Mouse (Mus musculus): ENCODE measurements around the gene Zzef1. TPM values are rescaled to one million over a fixed set of nuclear protein-coding genes. Genes with fewer than 3 reads are reported as not detected.

Zzef1 gene
- polyA plus RNA-seq, 1 experiment from 2014 or later = 6.9 TPM

GRCm38 (mm10) chr11:72908391-72908790 lies 112.4 kb downstream of the Zzef1 start:
- Histone ChIP-seq H3K27me3 (ENCODE audit: insufficient read depth, low read length) (no peaks in the 10 kb centered on the region), H3K36me3 (ENCODE audit: insufficient read depth, low read length) (peaks cover 49% of the 10 kb centered on the region), H3K9me3 (replicated peaks; ENCODE audit: low read length) (no peaks in the 10 kb centered on the region), H3K9ac (ENCODE audit: low read depth, low read length) (no peak overlapping the region), H3K4me2 (ENCODE audit: low read length) (no peak overlapping the region), H3K27ac (no peak overlapping the region), H3K4me3 (replicated peaks; ENCODE audit: low read depth, low read length) (no peak overlapping the region), H3K4me1 (replicated peaks; ENCODE audit: insufficient read depth, low read length) (no peaks in the 10 kb centered on the region)
- no peak for TF ChIP-seq CTCF (IDR thresholded peaks at IDR 0.05; ENCODE audit: low read depth)
- ATAC-seq (replicated peaks; ENCODE audit: low FRiP score, low read depth) (no peak), DNase-seq (ENCODE audit: low spot score) (peak; percentile 57)
- WGBS = 47% methylated on average over 4 of the region's 4 CpGs

DNA sequence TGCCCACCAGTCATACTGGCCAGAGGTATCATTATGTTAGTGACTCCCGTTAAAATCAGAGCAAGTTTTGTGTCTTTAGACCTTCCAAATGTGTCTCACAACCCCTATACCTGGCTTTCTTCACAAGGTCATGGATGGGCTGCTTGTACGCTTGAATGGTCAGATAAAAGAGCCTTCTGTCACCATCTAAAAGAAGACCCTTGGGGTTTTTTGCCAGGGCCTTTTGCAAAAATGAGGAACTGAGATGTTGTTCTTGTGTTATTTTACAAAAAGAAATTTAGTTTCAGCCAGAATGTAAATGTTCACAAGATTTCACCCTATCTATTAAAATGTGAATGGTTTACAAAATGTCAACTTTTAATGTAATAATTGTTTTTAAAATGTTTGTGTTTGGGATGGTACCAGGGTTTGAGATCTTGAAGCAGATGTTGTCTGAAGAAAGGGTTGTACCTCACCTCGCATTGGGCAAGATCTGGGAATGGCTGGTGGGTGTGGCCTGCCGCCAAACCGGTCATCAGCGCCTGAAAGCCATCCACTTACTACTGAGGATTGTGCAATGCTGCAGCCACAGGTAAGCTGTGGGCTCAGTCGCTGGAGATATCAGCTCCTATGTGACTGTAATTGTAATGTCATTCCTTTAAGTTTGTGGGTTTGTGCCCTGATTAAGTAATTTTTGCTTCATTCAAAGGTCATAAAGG lies 121.4 kb downstream of the Zzef1 start:
- H3K27ac ChIP-seq = no peak overlapping the region
- H3K4me2 ChIP-seq (ENCODE audit: low read length) = no peak overlapping the region
- no peak for DNase-seq (ENCODE audit: low spot score)
- H3K9me3 ChIP-seq (replicated peaks; ENCODE audit: low read length) = no peaks in the 10 kb centered on the region
- H3K27me3 ChIP-seq (ENCODE audit: insufficient read depth, low read length) = no peaks in the 10 kb centered on the region
- no peak for TF ChIP-seq CTCF (IDR thresholded peaks at IDR 0.05; ENCODE audit: low read depth)
- no peaks in the 10 kb centered on the region for H3K4me1 ChIP-seq (replicated peaks; ENCODE audit: insufficient read depth, low read length)
- H3K9ac ChIP-seq (ENCODE audit: low read depth, low read length) = no peak overlapping the region
- no peak for ATAC-seq (replicated peaks; ENCODE audit: low FRiP score, low read depth)
- WGBS = 86% methylated on average over 7 of the region's 7 CpGs
- H3K36me3 ChIP-seq (ENCODE audit: insufficient read depth, low read length) = peaks cover 59% of the 10 kb centered on the region
- H3K4me3 ChIP-seq (replicated peaks; ENCODE audit: low read depth, low read length) = no peak overlapping the region

GRCm38 (mm10) chr11:72923116-72923515 lies 127.1 kb downstream of the Zzef1 start:
- peak; percentile 81 for DNase-seq (ENCODE audit: low spot score)
- H3K9me3 ChIP-seq (replicated peaks; ENCODE audit: low read length) = no peaks in the 10 kb centered on the region
- WGBS = 36% methylated on average over 4 of the region's 4 CpGs
- no peak overlapping the region for H3K4me3 ChIP-seq (replicated peaks; ENCODE audit: low read depth, low read length)
- H3K27ac ChIP-seq = no peak overlapping the region
- H3K4me1 ChIP-seq (replicated peaks; ENCODE audit: insufficient read depth, low read length) = 0 out of 2 replicates have a peak, but pooled peaks cover 4% of the 10 kb centered on the region
- H3K27me3 ChIP-seq (ENCODE audit: insufficient read depth, low read length) = no peaks in the 10 kb centered on the region
- ATAC-seq (replicated peaks; ENCODE audit: low FRiP score, low read depth) = no peak
- H3K36me3 ChIP-seq (ENCODE audit: insufficient read depth, low read length) = peaks cover 30% of the 10 kb centered on the region; the same call in 1 of the 2 replicates
- H3K4me2 ChIP-seq (ENCODE audit: low read length) = no peak overlapping the region
- no peak overlapping the region for H3K9ac ChIP-seq (ENCODE audit: low read depth, low read length)
- TF ChIP-seq CTCF (IDR thresholded peaks at IDR 0.05; ENCODE audit: low read depth) = no peak

DNA sequence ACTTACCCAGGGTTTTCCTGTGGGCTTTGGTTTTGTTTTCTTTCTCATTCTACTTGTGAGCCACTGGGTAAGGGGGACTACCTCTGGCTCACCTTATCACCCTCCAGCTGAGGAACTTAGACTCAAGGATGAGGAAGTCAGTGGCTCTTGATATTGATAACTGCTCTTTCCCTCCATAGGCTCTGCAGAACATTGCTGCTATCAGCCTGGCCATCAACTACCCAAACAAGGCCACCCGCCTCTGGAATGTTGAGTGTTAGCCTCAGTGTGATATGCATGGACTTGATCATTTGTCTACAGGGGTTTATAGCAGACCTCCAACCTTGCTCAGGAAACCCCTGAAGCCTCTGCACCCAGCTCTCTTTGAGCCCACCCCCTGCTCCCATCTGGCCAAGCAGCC lies 128.4 kb downstream of the Zzef1 start:
- H3K27ac ChIP-seq = no peak overlapping the region; the same call in 1 of the 2 replicates

DNA sequence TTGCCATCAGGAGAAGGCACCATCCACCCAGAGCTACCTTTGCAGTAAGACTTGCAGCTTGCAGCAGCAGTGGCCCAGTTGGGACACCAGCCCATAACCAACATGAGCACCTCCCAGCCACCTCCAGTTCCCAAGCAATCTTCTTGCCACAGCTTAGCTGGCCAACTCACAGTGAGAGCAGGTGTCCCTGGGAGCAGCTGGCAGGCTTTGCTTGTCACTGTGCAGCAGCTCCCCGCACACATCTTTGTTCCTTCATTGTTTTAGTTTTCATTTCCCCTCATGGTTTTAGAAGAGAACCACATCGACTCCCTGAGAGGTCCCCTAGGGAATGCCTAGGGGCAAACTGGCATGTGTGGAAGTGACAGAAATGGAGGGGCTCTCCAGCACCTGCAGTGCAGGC lies 129.0 kb downstream of the Zzef1 start:
- Histone ChIP-seq H3K4me3 (replicated peaks; ENCODE audit: low read depth, low read length) (no peak overlapping the region), H3K27ac (no peak overlapping the region), H3K4me1 (replicated peaks; ENCODE audit: insufficient read depth, low read length) (0 out of 2 replicates have a peak, but pooled peaks cover 4% of the 10 kb centered on the region), H3K36me3 (ENCODE audit: insufficient read depth, low read length) (peaks cover 19% of the 10 kb centered on the region; the same call in 1 of the 2 replicates), H3K4me2 (ENCODE audit: low read length) (no peak overlapping the region), H3K9me3 (replicated peaks; ENCODE audit: low read length) (no peaks in the 10 kb centered on the region), H3K27me3 (ENCODE audit: insufficient read depth, low read length) (no peaks in the 10 kb centered on the region), H3K9ac (ENCODE audit: low read depth, low read length) (no peak overlapping the region)
- ATAC-seq (replicated peaks; ENCODE audit: low FRiP score, low read depth) = no peak
- DNase-seq (ENCODE audit: low spot score) = no peak
- no peak for TF ChIP-seq CTCF (IDR thresholded peaks at IDR 0.05; ENCODE audit: low read depth)
- WGBS = 58% methylated on average over 2 of the region's 2 CpGs

More for the DNA sequence above, 128.4 kb downstream of the Zzef1 start:
- Histone ChIP-seq H3K4me1 (replicated peaks; ENCODE audit: insufficient read depth, low read length) (0 out of 2 replicates have a peak, but pooled peaks cover 4% of the 10 kb centered on the region), H3K9me3 (replicated peaks; ENCODE audit: low read length) (no peaks in the 10 kb centered on the region), H3K36me3 (ENCODE audit: insufficient read depth, low read length) (peaks cover 19% of the 10 kb centered on the region; the same call in 1 of the 2 replicates), H3K4me2 (ENCODE audit: low read length) (no peak overlapping the region), H3K27me3 (ENCODE audit: insufficient read depth, low read length) (no peaks in the 10 kb centered on the region), H3K4me3 (replicated peaks; ENCODE audit: low read depth, low read length) (no peak overlapping the region), H3K9ac (ENCODE audit: low read depth, low read length) (no peak overlapping the region)
- ATAC-seq (replicated peaks; ENCODE audit: low FRiP score, low read depth) = no peak
- no peak for DNase-seq (ENCODE audit: low spot score)
- WGBS = 69% methylated on average over 1 of the region's 1 CpGs
- TF ChIP-seq CTCF (IDR thresholded peaks at IDR 0.05; ENCODE audit: low read depth) = no peak

- Histone ChIP-seq H3K27ac (no peak overlapping the region), H3K4me1 (replicated peaks; ENCODE audit: insufficient read depth, low read length) (0 out of 2 replicates have a peak, but pooled peaks cover 4% of the 10 kb centered on the region), H3K4me3 (replicated peaks; ENCODE audit: low read depth, low read length) (no peak overlapping the region), H3K36me3 (ENCODE audit: insufficient read depth, low read length) (peaks cover 15% of the 10 kb centered on the region; the same call in 1 of the 2 replicates), H3K9me3 (replicated peaks; ENCODE audit: low read length) (no peaks in the 10 kb centered on the region), H3K9ac (ENCODE audit: low read depth, low read length) (no peak overlapping the region), H3K27me3 (ENCODE audit: insufficient read depth, low read length) (no peaks in the 10 kb centered on the region), H3K4me2 (ENCODE audit: low read length) (no peak overlapping the region)
- TF ChIP-seq CTCF (IDR thresholded peaks at IDR 0.05; ENCODE audit: low read depth) = peak; percentile 94
- no peak for ATAC-seq (replicated peaks; ENCODE audit: low FRiP score, low read depth)
- WGBS = 50% methylated on average over 13 of the region's 13 CpGs
- DNase-seq (ENCODE audit: low spot score) = peak; percentile 72
Observed at GRCm38 (mm10) chr11:72926226-72926890, 130.3 kb downstream of the Zzef1 start.
